Mouse (Mus musculus) intestine, embryonic 14.5 days (tissue): ENCODE measurements at regions not wholly inside any gene's neighbourhood (a gene's known extent, or its start where the extent isn't known, plus 50 kb on each side); places are given as distances from the start of the nearest gene placed in this dataset.

Experiments used
- ATAC-seq: fragments of 200-750 bp; cut with Nextera tagmentation; replicated peaks from 2 replicates; pipeline ENCODE4 v1.8.0; 2017; ENCODE audit warnings: low read depth, moderate number of reproducible peaks, moderate TSS enrichment, moderate library complexity; ENCODE audit not compliant: low FRiP score, low TSS enrichment
- DNase-seq: peaks from one replicate; pipeline ENCODE4 v3.0.0-alpha.2; 2018; ENCODE audit warnings: low spot score
- H3K27ac ChIP-seq: fragments of 300-500 bp; sonication (generic); 2 replicates; pipeline ENCODE4 v1.5.1; 2014; ENCODE audit warnings: low read depth, mild to moderate bottlenecking, control low read depth
- H3K27me3 ChIP-seq: fragments of 300-500 bp; sonication (generic); replicated peaks from 2 replicates; pipeline ENCODE4 v1.6.1; 2014; ENCODE audit warnings: low read length, control low read depth; ENCODE audit not compliant: control insufficient read depth, insufficient read depth
- H3K36me3 ChIP-seq: fragments of 300-500 bp; sonication (generic); 2 replicates; pipeline ENCODE4 v1.6.1; 2014; ENCODE audit warnings: low read length, control low read depth; ENCODE audit not compliant: control insufficient read depth, insufficient read depth
- H3K4me1 ChIP-seq: fragments of 300-500 bp; sonication (generic); replicated peaks from 2 replicates; pipeline ENCODE4 v1.6.1; 2014; ENCODE audit warnings: low read length, control low read depth, mixed read lengths; ENCODE audit not compliant: control insufficient read depth, insufficient read depth
- H3K4me2 ChIP-seq: fragments of 300-500 bp; sonication (generic); 2 replicates; pipeline ENCODE4 v1.6.1; 2014; ENCODE audit warnings: low read length
- H3K4me3 ChIP-seq: fragments of 300-500 bp; sonication (generic); 2 replicates; pipeline ENCODE4 v1.5.1; 2014; ENCODE audit warnings: low read depth, low read length, control low read depth, mixed read lengths
- H3K9ac ChIP-seq: fragments of 300-500 bp; sonication (generic); 2 replicates; pipeline ENCODE4 v1.6.1; 2014; ENCODE audit warnings: mild to moderate bottlenecking, low read length
- H3K9me3 ChIP-seq: fragments of 300-500 bp; sonication (generic); 2 replicates; pipeline ENCODE4 v1.6.1; 2016; ENCODE audit warnings: low read length, control low read depth; ENCODE audit not compliant: control insufficient read depth
- WGBS: fragments of 180-500 bp; shearing (Covaris S2); extraction: QIAGEN DNeasy Blood & Tissue Kit; methylation state at CpG from one replicate; pipeline ENCODE4 v1.1.7; 2014; 5-methylcytosine and 5-hydroxymethylcytosine counted together

DNA sequence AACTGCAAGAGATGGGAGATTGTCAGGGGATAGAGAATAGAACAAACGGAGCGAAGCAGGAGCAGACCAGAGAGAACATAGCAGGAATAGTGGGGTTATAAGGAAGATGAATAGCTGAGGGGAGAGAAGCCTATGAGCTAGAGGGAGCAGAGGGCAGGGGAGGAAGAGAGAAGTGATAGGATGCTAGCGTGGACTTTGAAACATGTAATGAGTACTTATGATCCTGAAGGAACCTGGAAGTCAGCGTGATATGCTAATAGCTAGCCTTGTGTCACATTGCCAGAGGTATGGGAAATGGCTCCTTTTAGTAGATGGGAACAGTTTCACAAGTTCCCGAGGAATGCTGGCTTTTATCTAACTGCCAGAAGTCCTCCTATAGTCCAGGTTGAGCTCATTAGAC, 51.8 kb downstream of the Calml3 start:
- Histone ChIP-seq H3K36me3 (no peaks in the 10 kb centered on the region), H3K9me3 (no peaks in the 10 kb centered on the region), H3K9ac (no peak overlapping the region), H3K27me3 (no peaks in the 10 kb centered on the region), H3K4me3 (no peak overlapping the region), H3K27ac (no peak overlapping the region), H3K4me1 (no peaks in the 10 kb centered on the region; the same call in 1 of the 2 replicates), H3K4me2 (no peak overlapping the region)
- DNase-seq (no peak), ATAC-seq (no peak)
- WGBS: 81% methylated on average over 5 of the region's 5 CpGs

- H3K27ac ChIP-seq: no peak overlapping the region
- H3K4me1 ChIP-seq: no peaks in the 10 kb centered on the region; the same call in none of the 2 replicates
- H3K27me3 ChIP-seq: no peaks in the 10 kb centered on the region
- WGBS: 72% methylated on average over 1 of the region's 1 CpGs
- no peaks in the 10 kb centered on the region for H3K9me3 ChIP-seq
- no peaks in the 10 kb centered on the region for H3K36me3 ChIP-seq
- no peak overlapping the region for H3K9ac ChIP-seq
- no peak for ATAC-seq
- H3K4me3 ChIP-seq: no peak overlapping the region
- H3K4me2 ChIP-seq: no peak overlapping the region
- DNase-seq: no peak
Observed at GRCm38 (mm10) chr13:3751222-3751621, 52.9 kb downstream of the Calml3 start.

DNA sequence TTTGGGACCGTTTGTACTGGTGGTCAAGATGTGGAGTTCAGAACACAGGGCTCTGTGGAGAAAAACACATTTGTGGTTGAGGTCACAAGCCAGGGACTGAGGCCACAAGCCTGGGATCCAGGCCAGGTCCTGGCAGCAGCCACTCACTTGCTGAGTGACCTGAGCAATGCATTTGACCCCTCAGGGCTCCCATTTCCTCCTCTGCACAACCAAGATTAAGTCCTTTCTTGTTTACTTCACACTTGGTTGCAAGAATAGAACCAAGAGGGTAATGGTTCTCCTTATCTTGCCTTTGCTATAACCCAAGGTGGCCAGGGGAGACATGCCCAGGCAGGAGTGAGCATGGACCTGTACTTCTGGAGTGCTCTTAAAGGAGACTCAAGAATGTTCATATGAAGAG, 53.4 kb downstream of the Calml3 start:
- ATAC-seq: no peak

GRCm38 (mm10) chr13:3749646-3750045, 54.5 kb downstream of the Calml3 start:
- DNase-seq (no peak), ATAC-seq (no peak)
- Histone ChIP-seq H3K27ac (no peak overlapping the region), H3K4me3 (no peak overlapping the region), H3K36me3 (no peaks in the 10 kb centered on the region), H3K4me2 (no peak overlapping the region), H3K9me3 (no peaks in the 10 kb centered on the region), H3K9ac (no peak overlapping the region), H3K4me1 (no peaks in the 10 kb centered on the region; the same call in none of the 2 replicates), H3K27me3 (no peaks in the 10 kb centered on the region)
- 76% methylated on average over 3 of the region's 3 CpGs for WGBS

More for the DNA sequence above, 53.4 kb downstream of the Calml3 start:
- Histone ChIP-seq H3K36me3 (no peaks in the 10 kb centered on the region), H3K9me3 (no peaks in the 10 kb centered on the region), H3K4me3 (no peak overlapping the region), H3K27me3 (no peaks in the 10 kb centered on the region), H3K9ac (no peak overlapping the region), H3K27ac (no peak overlapping the region), H3K4me2 (no peak overlapping the region), H3K4me1 (no peaks in the 10 kb centered on the region; the same call in none of the 2 replicates)
- DNase-seq: no peak
- 75% methylated on average over 1 of the region's 1 CpGs for WGBS

GRCm38 (mm10) chr13:3748859-3749258, 55.3 kb downstream of the Calml3 start:
- 83% methylated on average over 5 of the region's 5 CpGs for WGBS
- H3K27ac ChIP-seq: no peak overlapping the region
- H3K4me1 ChIP-seq: peaks cover 4% of the 10 kb centered on the region
- H3K4me2 ChIP-seq: no peak overlapping the region
- H3K36me3 ChIP-seq: no peaks in the 10 kb centered on the region
- no peaks in the 10 kb centered on the region for H3K9me3 ChIP-seq
- no peak for ATAC-seq
- no peak for DNase-seq
- no peak overlapping the region for H3K4me3 ChIP-seq
- H3K27me3 ChIP-seq: no peaks in the 10 kb centered on the region
- no peak overlapping the region for H3K9ac ChIP-seq

DNA sequence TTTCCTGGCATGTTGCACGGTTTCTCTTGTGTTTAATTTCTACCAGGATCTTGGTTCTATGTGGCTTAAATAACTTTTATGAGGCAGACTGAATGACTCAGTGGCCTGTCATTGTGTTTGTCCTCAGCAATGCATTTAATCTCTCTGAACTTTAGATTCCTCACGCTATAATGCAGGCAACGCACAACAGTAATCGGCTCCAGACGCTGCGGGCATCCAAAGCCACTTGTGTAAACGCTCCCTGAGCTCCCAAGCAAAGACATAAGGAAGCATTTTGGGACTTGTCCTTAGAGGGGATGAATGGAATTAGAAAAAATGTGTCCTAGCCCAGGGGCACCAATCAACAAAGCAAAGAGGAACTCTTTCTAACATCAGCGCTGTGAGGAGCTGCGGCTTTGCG, 57.6 kb downstream of the Calml3 start:
- Histone ChIP-seq H3K4me3 (no peak overlapping the region), H3K27me3 (no peaks in the 10 kb centered on the region), H3K9me3 (no peaks in the 10 kb centered on the region), H3K4me1 (peaks cover 25% of the 10 kb centered on the region), H3K27ac (no peak overlapping the region), H3K9ac (no peak overlapping the region), H3K4me2 (no peak overlapping the region), H3K36me3 (no peaks in the 10 kb centered on the region)
- WGBS: 60% methylated on average over 10 of the region's 10 CpGs
- no peak for ATAC-seq
- DNase-seq: no peak

- 81% methylated on average over 3 of the region's 3 CpGs for WGBS
- H3K27me3 ChIP-seq: no peaks in the 10 kb centered on the region
- H3K9me3 ChIP-seq: no peaks in the 10 kb centered on the region
- peaks cover 25% of the 10 kb centered on the region for H3K4me1 ChIP-seq
- no peak overlapping the region for H3K27ac ChIP-seq
- H3K9ac ChIP-seq: no peak overlapping the region
- ATAC-seq (no peak), DNase-seq (no peak)
- H3K36me3 ChIP-seq: no peaks in the 10 kb centered on the region
- H3K4me2 ChIP-seq: no peak overlapping the region
- no peak overlapping the region for H3K4me3 ChIP-seq
Observed at GRCm38 (mm10) chr13:3744870-3745269, 59.2 kb downstream of the Calml3 start.

GRCm38 (mm10) chr13:3743692-3744457, 60.2 kb downstream of the Calml3 start:
- no peaks in the 10 kb centered on the region for H3K9me3 ChIP-seq
- WGBS: 80% methylated on average over 6 of the region's 6 CpGs

More at GRCm38 (mm10) chr13:3743692-3744457, 60.2 kb downstream of the Calml3 start:
- Histone ChIP-seq H3K36me3 (no peaks in the 10 kb centered on the region), H3K27me3 (no peaks in the 10 kb centered on the region), H3K4me2 (no peak overlapping the region), H3K4me1 (peaks cover 25% of the 10 kb centered on the region), H3K4me3 (no peak overlapping the region), H3K9ac (no peak overlapping the region), H3K27ac (peak overlapping the region; percentile 75)
- DNase-seq (peak; percentile 67), ATAC-seq (peak; percentile 88)
